ENCODE assay signal across 9 mouse cellular contexts in genomic region chr9:40834569-40834968, GRCm38 (mm10). TPM values are rescaled to one million over a fixed set of nuclear protein-coding genes. Genes with fewer than 3 reads are reported as not detected.
DNase-seq lines count a peak whose midpoint lies in the region; ATAC-seq and TF ChIP-seq lines count a peak whose summit lies in the region.
"Had no signal": no experiment of that assay in that cellular context is flagged by ENCODE, and none has a peak within 500 bp of the region (broad histone marks: within the 10 kb centered on the region; RNA-seq: fewer than 3 reads in every experiment).

No protein-coding gene starts in this region.

- H3K27ac ChIP-seq in cortical plate, adult 2 months (ENCODE audit: insufficient read depth, low read length): no peak overlapping the region
- H3K27ac ChIP-seq: limb, embryonic 15.5 days had no signal

- peak; percentile 58 to 87 for DNase-seq in layer of hippocampus, adult 18-20 months (ENCODE audit: low spot score in 2 of 2)
- DNase-seq in lung, postnatal 36 days: peak; percentile 85
- peak; percentile 63 for DNase-seq in right cerebral cortex, adult 18-20 months
- DNase-seq in urinary bladder, adult 2 months (ENCODE audit: low spot score): peak; percentile 52

- no peak for TF ChIP-seq POLR2A in cortical plate, adult 2 months (IDR thresholded peaks at IDR 0.05; ENCODE audit: extremely low read depth, insufficient read depth, low read length)

- no peak overlapping the region for H3K4me3 ChIP-seq in cortical plate, adult 2 months (ENCODE audit: insufficient read depth, low read length)
- H3K4me3 ChIP-seq: limb, embryonic 15.5 days had no signal

- H3K4me1 ChIP-seq in cortical plate, adult 2 months (ENCODE audit: control insufficient read depth, insufficient read depth, low read length): no peaks in the 10 kb centered on the region
- H3K4me1 ChIP-seq: limb, embryonic 15.5 days had no signal

- TF ChIP-seq CTCF in cortical plate, adult 2 months (IDR thresholded peaks at IDR 0.05; ENCODE audit: extremely low read depth, insufficient read depth, low read length): peak; percentile 85

- peak; percentile 49 for ATAC-seq in CD4-positive, CD25-positive, alpha-beta regulatory T cell, adult 4 months
- peak; percentile 19 for ATAC-seq in activated CD4-positive, CD25-positive, alpha-beta regulatory T cell, adult 4 months
- ATAC-seq in granulocyte monocyte progenitor cell, adult 5-6 weeks (replicated peaks; ENCODE audit: poor library complexity, severe bottlenecking): peak; percentile 94

RNA-seq across cellular contexts. Expression of gene Hspa8, which starts 33.8 kb away (rescaled TPM):
- polyA plus RNA-seq in CD4-positive, CD25-positive, alpha-beta regulatory T cell, adult 4 months (2017; shearing (Covaris generic)): 1,000 to 10,000 TPM; 3,203 to 3,707 TPM
- polyA plus RNA-seq in activated CD4-positive, CD25-positive, alpha-beta regulatory T cell, adult 4 months (2017; shearing (Covaris generic)): 1,000 to 10,000 TPM; 3,239 to 3,330 TPM
- polyA plus RNA-seq in cortical plate, adult 2 months (2012; rRNA removed): 1,998 and 2,235 TPM in 2 replicates
- total RNA-seq in granulocyte monocyte progenitor cell, adult 5-6 weeks (2014; fragmentation: Nextera tagmentation): 2,268 and 2,405 TPM in 2 replicates
- 4,273 and 4,449 TPM in 2 replicates for total RNA-seq in granulocyte monocyte progenitor cell, adult 5-6 weeks (2017)
- 1,000 to 10,000 TPM; 2,409 to 2,534 TPM for total RNA-seq in layer of hippocampus, adult 18-20 months (2021)
- polyA plus RNA-seq in urinary bladder, adult 2 months (2012; rRNA removed): 1,107 and 1,301 TPM in 2 replicates

RNA-seq across cellular contexts. Expression of gene Bsx, which starts 39.4 kb away (rescaled TPM):
- polyA plus RNA-seq in CD4-positive, CD25-positive, alpha-beta regulatory T cell, adult 4 months (2017; shearing (Covaris generic)): not detected
- polyA plus RNA-seq in activated CD4-positive, CD25-positive, alpha-beta regulatory T cell, adult 4 months (2017; shearing (Covaris generic)): not detected
- 0.04 and 0.10 TPM in 2 replicates for polyA plus RNA-seq in cortical plate, adult 2 months (2012; rRNA removed)
- not detected in 2 replicates for total RNA-seq in granulocyte monocyte progenitor cell, adult 5-6 weeks (2014; fragmentation: Nextera tagmentation)
- not detected in 2 replicates for total RNA-seq in granulocyte monocyte progenitor cell, adult 5-6 weeks (2017)
- total RNA-seq in layer of hippocampus, adult 18-20 months (2021): not detected
- polyA plus RNA-seq in urinary bladder, adult 2 months (2012; rRNA removed): not detected in 2 replicates
- polyA plus RNA-seq: limb, embryonic 15.5 days had no signal

Comparison
In these comparisons a context has a peak if more than half of its experiments do, and no peak if none do; other contexts are left out.
1. ATAC-seq: peak in every context shown above with its lines; median percentile 94 in granulocyte monocyte progenitor cell, adult 5-6 weeks; 49 in CD4-positive, CD25-positive, alpha-beta regulatory T cell, adult 4 months; 19 in activated CD4-positive, CD25-positive, alpha-beta regulatory T cell, adult 4 months.